Mouse (Mus musculus) embryonic fibroblast, embryonic 13.5 days (primary cell): ENCODE results near the gene Ston2.

Source experiments
- CTCF ChIP-seq: IDR thresholded peaks from 2 replicates; pipeline ENCODE4 v1.5.1; 2011; ENCODE audit warnings: mild to moderate bottlenecking, control low read depth, low read length, moderate library complexity, borderline replicate concordance; ENCODE audit not compliant: insufficient read depth
- POLR2A ChIP-seq: IDR thresholded peaks from 2 replicates; pipeline ENCODE4 v1.6.1; 2011; ENCODE audit warnings: low read depth, mild to moderate bottlenecking, control low read depth, low read length, moderate library complexity

DNA sequence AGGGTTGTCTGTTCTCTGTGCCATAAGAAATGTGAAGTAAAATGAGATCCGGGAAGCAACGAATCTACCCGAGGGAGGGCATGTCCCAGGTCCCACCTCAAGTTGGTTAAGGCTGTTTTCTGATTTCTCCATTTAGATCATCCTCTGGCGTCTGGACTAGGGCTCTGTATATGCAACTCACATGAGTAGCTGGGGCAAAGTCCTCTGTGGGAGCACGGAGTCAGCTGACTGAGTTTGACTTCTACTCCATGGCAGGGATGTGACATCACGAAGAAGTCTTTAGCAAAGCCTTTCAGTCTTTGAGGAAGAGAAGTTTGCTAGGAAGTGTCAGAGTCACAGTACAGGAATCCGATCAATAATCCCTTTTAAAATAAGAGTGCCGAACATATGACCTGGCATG, 20.7 kb upstream of the Ston2 start:
- TF ChIP-seq CTCF (no peak), POLR2A (no peak)
